Mouse (Mus musculus): ENCODE results near the gene Pdxk. TPM values are rescaled to one million over a fixed set of nuclear protein-coding genes. Genes with fewer than 3 reads are reported as not detected.

Pdxk gene
- total RNA-seq, 1 experiment: 10.3 TPM

- no peaks in the 10 kb centered on the region for H3K4me1 ChIP-seq (ENCODE audit: control insufficient read depth in 2 of 2, insufficient read depth in 2 of 2, low read length in 2 of 2, poor library complexity in 1 of 2)
- TF ChIP-seq ZC3H11A (IDR thresholded peaks at IDR 0.05; ENCODE audit: borderline replicate concordance, low read depth, low read length): no peak
- no peak for TF ChIP-seq MAFK (IDR thresholded peaks at IDR 0.05; ENCODE audit: insufficient read depth, low read depth, low read length)
- TF ChIP-seq CHD2 (IDR thresholded peaks at IDR 0.05; ENCODE audit: low read depth, low read length): no peak
- no peak for TF ChIP-seq HCFC1 (IDR thresholded peaks at IDR 0.05; ENCODE audit: borderline replicate concordance, insufficient read depth, low read length)
- no peak for TF ChIP-seq ZNF384 (IDR thresholded peaks at IDR 0.05; ENCODE audit: low read depth, low read length)
- no peaks in the 10 kb centered on the region for H3K9me3 ChIP-seq (ENCODE audit: control insufficient read depth, insufficient read depth, low read depth, low read length)
- in situ Hi-C loops (cut with MboI; ENCODE audit: low sequenced_read_pairs in 2 of 2, unreplicated experiment in 2 of 2): no loop called here
- H3K4me3 ChIP-seq (ENCODE audit: insufficient read depth in 1 of 2, low read depth in 1 of 2, low read length in 2 of 2, poor library complexity in 1 of 2, severe bottlenecking in 1 of 2): no peak overlapping the region
- H3K27ac ChIP-seq (ENCODE audit: insufficient read depth, low read depth, low read length, poor library complexity, severe bottlenecking): no peak overlapping the region
- no peaks in the 10 kb centered on the region for H3K36me3 ChIP-seq (ENCODE audit: control insufficient read depth, insufficient read depth, low read length, poor library complexity, severe bottlenecking)
- DNase-seq (ENCODE audit: low read depth, low spot score): no peak
- H3K9ac ChIP-seq (ENCODE audit: insufficient read depth, low read depth, low read length, poor library complexity, severe bottlenecking): no peak overlapping the region
These were observed 8.7 kb upstream of the Pdxk start for GRCm38 (mm10) chr10:78473434-78473833.

- in situ Hi-C loops (cut with MboI; ENCODE audit: low sequenced_read_pairs in 2 of 2, unreplicated experiment in 2 of 2): no loop called here
These were observed 7.3 kb upstream of the Pdxk start for GRCm38 (mm10) chr10:78472046-78472445.

GRCm38 (mm10) chr10:78470582-78471313 is 6.0 kb upstream of the Pdxk start:
- no peak for TF ChIP-seq ZNF384 (IDR thresholded peaks at IDR 0.05; ENCODE audit: low read depth, low read length)
- no peak for TF ChIP-seq MAFK (IDR thresholded peaks at IDR 0.05; ENCODE audit: insufficient read depth, low read depth, low read length)
- no peak for TF ChIP-seq ZC3H11A (IDR thresholded peaks at IDR 0.05; ENCODE audit: borderline replicate concordance, low read depth, low read length)
- TF ChIP-seq CHD2 (IDR thresholded peaks at IDR 0.05; ENCODE audit: low read depth, low read length): no peak
- TF ChIP-seq HCFC1 (IDR thresholded peaks at IDR 0.05; ENCODE audit: borderline replicate concordance, insufficient read depth, low read length): no peak
- no peaks in the 10 kb centered on the region for H3K9me3 ChIP-seq (ENCODE audit: control insufficient read depth, insufficient read depth, low read depth, low read length)
- no peaks in the 10 kb centered on the region for H3K36me3 ChIP-seq (ENCODE audit: control insufficient read depth, insufficient read depth, low read length, poor library complexity, severe bottlenecking)
- in situ Hi-C loops (cut with MboI; ENCODE audit: low sequenced_read_pairs in 2 of 2, unreplicated experiment in 2 of 2): no loop called here
- H3K9ac ChIP-seq (ENCODE audit: insufficient read depth, low read depth, low read length, poor library complexity, severe bottlenecking): no peak overlapping the region
- H3K4me1 ChIP-seq (ENCODE audit: control insufficient read depth in 2 of 2, insufficient read depth in 2 of 2, low read length in 2 of 2, poor library complexity in 1 of 2): peaks cover 0 to 5% of the 10 kb centered on the region in 2 experiments; a peak in 1 of 4 replicates
- no peak for DNase-seq (ENCODE audit: low read depth, low spot score)
- no peak overlapping the region for H3K27ac ChIP-seq (ENCODE audit: insufficient read depth, low read depth, low read length, poor library complexity, severe bottlenecking)
- H3K4me3 ChIP-seq (ENCODE audit: insufficient read depth in 1 of 2, low read depth in 1 of 2, low read length in 2 of 2, poor library complexity in 1 of 2, severe bottlenecking in 1 of 2): no peak overlapping the region

More at GRCm38 (mm10) chr10:78472046-78472445, 7.3 kb upstream of the Pdxk start:
- Histone ChIP-seq H3K9ac (ENCODE audit: insufficient read depth, low read depth, low read length, poor library complexity, severe bottlenecking) (no peak overlapping the region), H3K9me3 (ENCODE audit: control insufficient read depth, insufficient read depth, low read depth, low read length) (no peaks in the 10 kb centered on the region), H3K4me3 (ENCODE audit: insufficient read depth in 1 of 2, low read depth in 1 of 2, low read length in 2 of 2, poor library complexity in 1 of 2, severe bottlenecking in 1 of 2) (no peak overlapping the region), H3K36me3 (ENCODE audit: control insufficient read depth, insufficient read depth, low read length, poor library complexity, severe bottlenecking) (no peaks in the 10 kb centered on the region), H3K4me1 (ENCODE audit: control insufficient read depth in 2 of 2, insufficient read depth in 2 of 2, low read length in 2 of 2, poor library complexity in 1 of 2) (peaks cover 0 to 5% of the 10 kb centered on the region in 2 experiments; a peak in 1 of 4 replicates), H3K27ac (ENCODE audit: insufficient read depth, low read depth, low read length, poor library complexity, severe bottlenecking) (no peak overlapping the region)
- TF ChIP-seq CHD2 (IDR thresholded peaks at IDR 0.05; ENCODE audit: low read depth, low read length) (no peak), HCFC1 (IDR thresholded peaks at IDR 0.05; ENCODE audit: borderline replicate concordance, insufficient read depth, low read length) (no peak), MAFK (IDR thresholded peaks at IDR 0.05; ENCODE audit: insufficient read depth, low read depth, low read length) (no peak), ZNF384 (IDR thresholded peaks at IDR 0.05; ENCODE audit: low read depth, low read length) (no peak), ZC3H11A (IDR thresholded peaks at IDR 0.05; ENCODE audit: borderline replicate concordance, low read depth, low read length) (no peak)
- DNase-seq (ENCODE audit: low read depth, low spot score): no peak

- no peaks in the 10 kb centered on the region for H3K9me3 ChIP-seq (ENCODE audit: control insufficient read depth, insufficient read depth, low read depth, low read length)
- TF ChIP-seq ZNF384 (IDR thresholded peaks at IDR 0.05; ENCODE audit: low read depth, low read length): no peak
- no peak for TF ChIP-seq MAFK (IDR thresholded peaks at IDR 0.05; ENCODE audit: insufficient read depth, low read depth, low read length)
- no peak for TF ChIP-seq ZC3H11A (IDR thresholded peaks at IDR 0.05; ENCODE audit: borderline replicate concordance, low read depth, low read length)
- no peak for TF ChIP-seq CHD2 (IDR thresholded peaks at IDR 0.05; ENCODE audit: low read depth, low read length)
- TF ChIP-seq HCFC1 (IDR thresholded peaks at IDR 0.05; ENCODE audit: borderline replicate concordance, insufficient read depth, low read length): no peak
- H3K4me3 ChIP-seq (ENCODE audit: insufficient read depth in 1 of 2, low read depth in 1 of 2, low read length in 2 of 2, poor library complexity in 1 of 2, severe bottlenecking in 1 of 2): no peak overlapping the region
- no peak overlapping the region for H3K9ac ChIP-seq (ENCODE audit: insufficient read depth, low read depth, low read length, poor library complexity, severe bottlenecking)
- no peak overlapping the region for H3K27ac ChIP-seq (ENCODE audit: insufficient read depth, low read depth, low read length, poor library complexity, severe bottlenecking)
- no peaks in the 10 kb centered on the region for H3K36me3 ChIP-seq (ENCODE audit: control insufficient read depth, insufficient read depth, low read length, poor library complexity, severe bottlenecking)
- in situ Hi-C loops (cut with MboI; ENCODE audit: low sequenced_read_pairs in 2 of 2, unreplicated experiment in 2 of 2): no loop called here
- H3K4me1 ChIP-seq (ENCODE audit: control insufficient read depth in 2 of 2, insufficient read depth in 2 of 2, low read length in 2 of 2, poor library complexity in 1 of 2): peaks cover 2 to 15% of the 10 kb centered on the region in 2 experiments; a peak in 1 of 4 replicates
- DNase-seq (ENCODE audit: low read depth, low spot score): no peak
These were observed 3.1 kb upstream of the Pdxk start for GRCm38 (mm10) chr10:78467761-78468310.
